Mouse (Mus musculus) lung, postnatal 0 days (tissue): ENCODE data around the gene Kirrel2.

Experiments
- CTCF ChIP-seq: IDR thresholded peaks from 2 replicates; pipeline ENCODE4 v1.5.1; 2016; ENCODE audit warnings: antibody characterized with exemption, mild to moderate bottlenecking
- EP300 ChIP-seq: IDR thresholded peaks from 2 replicates; pipeline ENCODE4 v1.6.1; 2016; ENCODE audit warnings: antibody characterized with exemption, mild to moderate bottlenecking, control low read depth

GRCm38 (mm10) chr7:30436879-30437278, 20.6 kb downstream of the Kirrel2 start:
- no peak for TF ChIP-seq CTCF
- no peak for TF ChIP-seq EP300
